Mouse (Mus musculus): ENCODE data around the gene Cidec.

DNA sequence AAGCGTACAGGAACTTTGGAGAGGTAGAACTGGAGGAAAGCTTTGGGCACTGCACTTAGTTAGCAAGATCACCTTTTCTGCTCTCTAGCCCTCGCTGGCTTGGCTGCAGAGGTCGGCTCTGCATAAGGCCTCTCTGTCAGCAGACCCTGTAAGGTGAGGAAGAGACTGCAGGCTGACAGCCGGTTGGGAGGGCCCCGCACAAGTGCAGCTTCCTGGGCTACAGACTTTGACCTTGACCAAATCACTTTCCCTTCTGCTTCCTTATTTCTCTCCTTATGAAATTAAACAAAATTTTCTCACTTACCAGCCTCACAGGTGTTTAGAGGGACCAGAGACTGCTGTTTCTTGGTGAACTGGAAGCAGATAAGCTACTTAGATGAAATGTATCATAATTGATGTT, 19.4 kb upstream of the Cidec start:
- no peak for TF ChIP-seq GATA1 (IDR thresholded peaks at IDR 0.05; ENCODE audit: low read length)
- no peak for TF ChIP-seq TAL1 (IDR thresholded peaks at IDR 0.05; ENCODE audit: low read length)

Measured in erythroblast, embryonic 14.5 days (primary cell).